Mouse (Mus musculus) myocyte (in vitro differentiated cells): ENCODE data around the gene Plpp1.

Experiments
- MYOD1 ChIP-seq, 3 experiments: IDR thresholded peaks; one replicate each; pipeline ENCODE4 v1.6.1; 2011; ENCODE audit warnings: control low read depth in 2 of 3, low read depth in 2 of 3, mild to moderate bottlenecking in 2 of 3, moderate library complexity in 1 of 3; ENCODE audit not compliant: insufficient read length in 2 of 3, control insufficient read depth in 1 of 3
- MYOG ChIP-seq, 3 experiments: IDR thresholded peaks; one replicate each; pipeline ENCODE4 v1.6.1; 2011; ENCODE audit warnings: control low read depth in 2 of 3, low read depth in 2 of 3, mild to moderate bottlenecking in 2 of 3; ENCODE audit not compliant: insufficient read length in 2 of 3, control insufficient read depth in 1 of 3, insufficient read depth in 1 of 3
- POLR2A ChIP-seq: IDR thresholded peaks from one replicate; pipeline ENCODE4 v1.6.1; 2011; ENCODE audit warnings: low read depth, mild to moderate bottlenecking, control low read depth, moderate library complexity; ENCODE audit not compliant: insufficient read length
- TCF12 ChIP-seq: IDR thresholded peaks from one replicate; pipeline ENCODE4 v1.6.1; 2011; ENCODE audit warnings: mild to moderate bottlenecking, control low read depth; ENCODE audit not compliant: poor library complexity, insufficient read depth, severe bottlenecking
- TCF3 ChIP-seq: IDR thresholded peaks from one replicate; pipeline ENCODE4 v1.6.1; 2011; ENCODE audit warnings: low read depth, control low read depth; ENCODE audit not compliant: insufficient read length
- USF1 ChIP-seq: IDR thresholded peaks from one replicate; pipeline ENCODE4 v1.6.1; 2011; ENCODE audit warnings: low read depth, mild to moderate bottlenecking, control low read depth, moderate library complexity

DNA sequence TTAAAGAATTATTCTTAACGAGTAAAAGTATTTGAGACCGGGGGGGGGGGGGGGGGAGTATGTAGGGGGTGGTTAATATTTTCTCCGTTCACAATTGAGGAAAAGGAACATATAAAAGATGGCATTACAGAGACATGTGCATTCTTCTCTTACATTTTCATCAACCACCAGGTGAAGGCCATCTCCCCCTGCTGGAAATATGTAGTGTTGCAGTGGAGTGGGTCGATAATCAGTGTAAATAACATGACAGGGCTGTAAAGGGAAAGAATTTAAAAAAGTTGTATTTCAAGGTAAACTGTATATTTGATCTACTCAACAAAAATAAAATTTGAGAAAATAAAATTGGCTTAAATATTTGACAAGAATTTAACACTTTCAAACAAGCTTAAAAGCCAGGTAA lies 109.1 kb downstream of the Plpp1 start:
- no peak for TF ChIP-seq POLR2A
- no peak for TF ChIP-seq TCF12
- no peak for TF ChIP-seq TCF3
- TF ChIP-seq MYOD1 (IDR thresholded peaks at IDR 0.05; ENCODE audit: control insufficient read depth in 1 of 3, insufficient read length in 2 of 3, low read depth in 2 of 3): no peak
- TF ChIP-seq MYOG (IDR thresholded peaks at IDR 0.05; ENCODE audit: control insufficient read depth in 1 of 3, insufficient read depth in 1 of 3, insufficient read length in 2 of 3, low read depth in 2 of 3): no peak
- TF ChIP-seq USF1: no peak
